Mouse (Mus musculus): ENCODE results near the gene Srgap1. TPM values are rescaled to one million over a fixed set of nuclear protein-coding genes. Genes with fewer than 3 reads are reported as not detected.

Gene Srgap1
- polyA plus RNA-seq, 1 experiment from 2014 or later, result 9.3 TPM

DNA sequence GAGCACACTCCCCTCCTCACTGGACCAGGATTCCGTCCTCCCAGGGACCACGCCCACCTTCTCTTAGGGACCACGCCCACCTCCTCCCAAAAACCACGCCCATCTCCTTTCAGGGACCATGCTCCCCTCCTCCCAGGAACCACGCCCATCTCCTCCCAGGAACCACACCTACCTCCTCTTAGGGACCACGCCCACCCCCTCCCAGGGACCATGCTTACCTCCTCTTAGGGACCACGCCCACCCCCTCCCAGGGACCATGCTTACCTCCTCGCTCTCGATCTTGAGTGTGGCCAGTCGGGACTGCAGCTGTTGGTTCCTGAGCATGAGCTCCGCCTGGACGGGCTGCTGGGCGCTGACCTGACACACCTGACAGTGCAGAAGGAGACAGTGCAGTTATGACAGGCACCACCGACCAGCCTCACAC, 193.7 kb downstream of the Srgap1 start:
- no peaks in the 10 kb centered on the region for H3K4me1 ChIP-seq (ENCODE audit: control insufficient read depth in 2 of 2, insufficient read depth in 2 of 2, low read length in 2 of 2)
- 0 out of 2 replicates have a peak, but pooled peaks have one; percentile 21 for ATAC-seq (ENCODE audit: insufficient number of reproducible peaks, insufficient read depth, low FRiP score, low read depth)
- no peak overlapping the region for H3K4me3 ChIP-seq (ENCODE audit: control insufficient read depth in 1 of 2, insufficient read depth in 1 of 2, low read depth in 1 of 2, low read length in 2 of 2)
- H3K36me3 ChIP-seq (ENCODE audit: control insufficient read depth, insufficient read depth, low read length), result peaks cover 10% of the 10 kb centered on the region; the same call in 1 of the 2 replicates
- H3K4me2 ChIP-seq (ENCODE audit: low read length), result no peak overlapping the region
- H3K27me3 ChIP-seq (ENCODE audit: control insufficient read depth, insufficient read depth, low read length), result no peaks in the 10 kb centered on the region
- no peak overlapping the region for H3K9ac ChIP-seq (ENCODE audit: low read length)
- 41% methylated on average over 14 of the region's 14 CpGs for WGBS
- H3K27ac ChIP-seq (replicated peaks in 1 of 2; ENCODE audit: control insufficient read depth in 1 of 2, insufficient read depth in 1 of 2, low read depth in 2 of 2, low read length in 2 of 2), result no peak overlapping the region
- peaks cover 3% of the 10 kb centered on the region; the same call in 1 of the 2 replicates for H3K9me3 ChIP-seq (ENCODE audit: control insufficient read depth, low read length)

DNA sequence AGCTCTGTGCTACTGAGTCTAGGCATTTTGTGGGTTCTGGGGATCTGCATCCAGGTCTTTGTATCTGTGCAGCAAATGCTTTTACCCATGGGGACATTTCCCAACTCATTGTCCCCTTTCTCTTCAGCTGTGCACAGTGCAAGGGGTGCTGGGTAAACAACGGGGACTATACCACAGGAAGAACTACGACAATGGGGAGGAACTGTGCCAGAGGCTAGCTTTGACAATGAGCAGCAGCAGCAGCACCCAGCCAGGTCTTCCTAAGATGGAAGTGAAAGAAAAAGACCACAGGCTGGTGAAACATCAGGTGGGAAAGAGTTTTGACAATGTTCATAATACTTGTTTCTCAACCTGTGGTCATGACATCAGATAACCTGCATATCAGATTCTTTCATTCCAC, 197.6 kb downstream of the Srgap1 start:
- no peaks in the 10 kb centered on the region for H3K4me1 ChIP-seq (ENCODE audit: control insufficient read depth in 2 of 2, insufficient read depth in 2 of 2, low read length in 2 of 2)
- H3K27me3 ChIP-seq (ENCODE audit: control insufficient read depth, insufficient read depth, low read length), result no peaks in the 10 kb centered on the region
- peaks cover 13% of the 10 kb centered on the region; the same call in 1 of the 2 replicates for H3K36me3 ChIP-seq (ENCODE audit: control insufficient read depth, insufficient read depth, low read length)
- 59% methylated on average over 2 of the region's 2 CpGs for WGBS
- no peak overlapping the region for H3K9ac ChIP-seq (ENCODE audit: low read length)
- no peak for ATAC-seq (ENCODE audit: insufficient number of reproducible peaks, insufficient read depth, low FRiP score, low read depth)
- no peak overlapping the region for H3K4me2 ChIP-seq (ENCODE audit: low read length)
- H3K9me3 ChIP-seq (ENCODE audit: control insufficient read depth, low read length), result no peaks in the 10 kb centered on the region
- H3K4me3 ChIP-seq (ENCODE audit: control insufficient read depth in 1 of 2, insufficient read depth in 1 of 2, low read depth in 1 of 2, low read length in 2 of 2), result no peak overlapping the region
- H3K27ac ChIP-seq (replicated peaks in 1 of 2; ENCODE audit: control insufficient read depth in 1 of 2, insufficient read depth in 1 of 2, low read depth in 2 of 2, low read length in 2 of 2), result no peak overlapping the region

DNA sequence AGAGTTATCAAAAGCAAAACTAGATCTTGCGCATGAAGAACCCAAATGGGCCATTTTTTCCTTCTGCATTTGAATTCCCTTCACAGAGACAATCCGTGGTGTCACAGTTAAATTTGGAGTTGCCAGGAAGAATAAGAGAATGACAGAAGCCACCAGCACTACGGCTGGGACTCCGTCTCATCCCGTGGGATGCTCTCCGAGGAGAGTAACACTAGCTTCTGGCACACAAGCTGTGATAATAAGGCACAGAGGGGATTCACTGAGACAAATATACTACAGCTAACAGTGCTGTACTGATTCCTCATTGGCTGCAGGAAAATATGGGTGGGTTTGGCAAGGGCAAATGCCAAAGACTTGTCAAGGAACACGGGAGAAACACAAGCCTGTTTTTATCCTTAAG, 201.4 kb downstream of the Srgap1 start:
- Histone ChIP-seq H3K27ac (replicated peaks in 1 of 2; ENCODE audit: control insufficient read depth in 1 of 2, insufficient read depth in 1 of 2, low read depth in 2 of 2, low read length in 2 of 2) (no peak overlapping the region), H3K27me3 (ENCODE audit: control insufficient read depth, insufficient read depth, low read length) (no peaks in the 10 kb centered on the region), H3K4me1 (ENCODE audit: control insufficient read depth in 2 of 2, insufficient read depth in 2 of 2, low read length in 2 of 2) (peaks cover 4 to 7% of the 10 kb centered on the region in 2 experiments; a peak in 3 of 4 replicates), H3K4me2 (ENCODE audit: low read length) (no peak overlapping the region), H3K9ac (ENCODE audit: low read length) (no peak overlapping the region), H3K36me3 (ENCODE audit: control insufficient read depth, insufficient read depth, low read length) (0 out of 2 replicates have a peak, but pooled peaks cover 12% of the 10 kb centered on the region), H3K4me3 (ENCODE audit: control insufficient read depth in 1 of 2, insufficient read depth in 1 of 2, low read depth in 1 of 2, low read length in 2 of 2) (no peak overlapping the region), H3K9me3 (ENCODE audit: control insufficient read depth, low read length) (no peaks in the 10 kb centered on the region)
- ATAC-seq (ENCODE audit: insufficient number of reproducible peaks, insufficient read depth, low FRiP score, low read depth), result no peak
- WGBS, result 83% methylated on average over 7 of the region's 7 CpGs

DNA sequence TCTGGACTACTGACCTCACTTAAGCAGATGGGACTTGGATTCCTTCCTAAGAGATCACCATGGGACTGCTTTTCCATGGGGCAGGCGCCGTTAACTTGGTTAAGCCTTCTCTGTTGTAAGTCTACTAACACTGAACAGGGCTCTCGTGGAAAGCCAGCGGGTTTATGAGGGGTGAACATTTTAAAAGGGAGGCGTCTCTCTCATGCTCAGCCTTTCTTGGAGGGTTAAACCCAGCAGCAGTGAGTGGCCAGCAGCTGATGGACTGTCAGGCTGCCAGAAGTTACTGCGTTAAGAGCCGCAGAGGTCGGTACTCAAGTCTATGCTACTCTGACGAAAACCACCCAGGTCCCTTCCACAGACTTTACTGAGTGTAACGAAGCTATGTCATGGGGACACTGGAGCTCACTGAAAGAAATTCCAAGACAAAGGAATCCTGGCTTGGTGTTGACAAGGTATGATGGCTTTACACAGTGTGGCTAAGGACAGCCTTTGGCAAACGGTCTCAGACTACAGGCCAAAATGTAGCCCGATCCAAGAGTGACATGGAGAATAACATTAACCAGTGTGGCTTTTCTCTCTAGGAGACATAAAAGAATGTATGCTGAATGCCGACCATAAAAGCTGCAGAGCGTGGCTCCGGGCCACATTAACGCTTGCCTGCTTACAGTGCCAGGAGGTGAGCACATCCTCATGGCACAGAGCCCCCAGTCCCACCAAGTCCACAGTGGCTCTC, 209.8 kb downstream of the Srgap1 start:
- peak overlapping the region; percentile 34 to 90 for H3K27ac ChIP-seq (replicated peaks in 1 of 2; ENCODE audit: control insufficient read depth in 1 of 2, insufficient read depth in 1 of 2, low read depth in 2 of 2, low read length in 2 of 2)
- H3K9me3 ChIP-seq (ENCODE audit: control insufficient read depth, low read length), result 0 out of 2 replicates have a peak, but pooled peaks cover 4% of the 10 kb centered on the region
- peaks cover 7 to 20% of the 10 kb centered on the region in 2 experiments for H3K4me1 ChIP-seq (ENCODE audit: control insufficient read depth in 2 of 2, insufficient read depth in 2 of 2, low read length in 2 of 2)
- H3K36me3 ChIP-seq (ENCODE audit: control insufficient read depth, insufficient read depth, low read length), result peaks cover 20% of the 10 kb centered on the region
- peak overlapping the region; percentile 59 for H3K9ac ChIP-seq (ENCODE audit: low read length)
- H3K4me2 ChIP-seq (ENCODE audit: low read length), result peak overlapping the region; percentile 67
- WGBS, result 26% methylated on average over 16 of the region's 16 CpGs
- peak overlapping the region in 1 of 2 experiments; percentile 34; a peak in 2 of 4 replicates for H3K4me3 ChIP-seq (ENCODE audit: control insufficient read depth in 1 of 2, insufficient read depth in 1 of 2, low read depth in 1 of 2, low read length in 2 of 2)
- ATAC-seq (ENCODE audit: insufficient number of reproducible peaks, insufficient read depth, low FRiP score, low read depth), result peak; percentile 66
- no peaks in the 10 kb centered on the region for H3K27me3 ChIP-seq (ENCODE audit: control insufficient read depth, insufficient read depth, low read length)

DNA sequence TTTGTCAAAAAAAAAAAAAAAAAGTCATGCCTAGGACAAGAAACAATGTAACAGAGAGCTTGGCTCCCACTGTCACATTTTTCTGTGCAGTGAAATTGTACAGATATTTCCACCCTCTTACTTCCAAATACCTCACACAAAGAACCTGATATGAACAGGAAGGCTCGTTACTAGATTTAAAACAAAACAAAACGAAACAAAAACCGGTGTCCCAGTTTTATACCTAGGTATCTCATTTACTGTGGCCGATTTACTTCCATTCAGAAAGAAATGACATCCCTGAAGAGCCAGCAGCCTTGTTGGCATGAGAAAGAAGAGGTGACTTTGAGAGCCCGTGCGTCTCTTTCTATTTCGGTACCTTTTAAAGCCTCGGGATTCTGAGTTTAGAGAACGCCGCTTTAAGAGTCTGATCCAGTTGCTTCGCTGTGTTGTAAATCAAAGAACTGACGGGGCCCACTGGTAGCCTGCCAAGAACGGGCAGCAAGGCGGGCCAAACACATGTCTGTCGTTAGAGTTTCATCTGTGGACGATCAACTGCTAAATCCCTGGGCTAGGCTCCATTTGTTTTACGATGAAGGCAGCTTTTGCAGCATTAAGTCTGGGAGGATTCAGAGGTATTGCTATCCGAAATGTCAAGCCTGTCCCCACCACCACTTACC, 210.5 kb downstream of the Srgap1 start:
- Histone ChIP-seq H3K4me2 (ENCODE audit: low read length) (peak overlapping the region; percentile 67), H3K27me3 (ENCODE audit: control insufficient read depth, insufficient read depth, low read length) (no peaks in the 10 kb centered on the region), H3K36me3 (ENCODE audit: control insufficient read depth, insufficient read depth, low read length) (peaks cover 23% of the 10 kb centered on the region), H3K4me3 (ENCODE audit: control insufficient read depth in 1 of 2, insufficient read depth in 1 of 2, low read depth in 1 of 2, low read length in 2 of 2) (peak overlapping the region; percentile 16 to 34), H3K9ac (ENCODE audit: low read length) (peak overlapping the region; percentile 59), H3K9me3 (ENCODE audit: control insufficient read depth, low read length) (0 out of 2 replicates have a peak, but pooled peaks cover 4% of the 10 kb centered on the region), H3K27ac (replicated peaks in 1 of 2; ENCODE audit: control insufficient read depth in 1 of 2, insufficient read depth in 1 of 2, low read depth in 2 of 2, low read length in 2 of 2) (peak overlapping the region; percentile 34 to 90), H3K4me1 (ENCODE audit: control insufficient read depth in 2 of 2, insufficient read depth in 2 of 2, low read length in 2 of 2) (peaks cover 7 to 20% of the 10 kb centered on the region in 2 experiments)
- WGBS, result 15% methylated on average over 18 of the region's 18 CpGs
- peak; percentile 68; the same call in 1 of the 2 replicates for ATAC-seq (ENCODE audit: insufficient number of reproducible peaks, insufficient read depth, low FRiP score, low read depth)

DNA sequence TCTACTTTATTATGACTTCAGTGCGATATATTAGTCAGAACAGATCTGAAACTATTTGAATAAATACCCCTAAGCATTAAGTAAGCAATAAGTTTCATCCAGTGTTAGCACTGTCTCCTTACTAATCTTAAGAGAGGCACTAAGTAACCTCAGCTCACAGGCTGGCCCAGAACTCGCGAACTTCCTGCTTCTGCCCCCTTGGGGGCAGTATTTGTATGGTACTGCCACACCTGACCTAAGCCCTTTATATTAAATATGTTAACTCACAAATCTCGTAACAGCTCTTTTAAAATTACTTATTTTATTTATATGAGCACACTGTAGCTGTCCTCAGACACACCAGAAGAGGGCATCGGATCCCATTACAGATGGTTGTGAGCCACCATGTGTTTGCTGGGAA, 213.7 kb downstream of the Srgap1 start:
- Histone ChIP-seq H3K9me3 (ENCODE audit: control insufficient read depth, low read length) (no peaks in the 10 kb centered on the region), H3K27me3 (ENCODE audit: control insufficient read depth, insufficient read depth, low read length) (no peaks in the 10 kb centered on the region), H3K36me3 (ENCODE audit: control insufficient read depth, insufficient read depth, low read length) (peaks cover 14% of the 10 kb centered on the region; the same call in 1 of the 2 replicates), H3K4me3 (ENCODE audit: control insufficient read depth in 1 of 2, insufficient read depth in 1 of 2, low read depth in 1 of 2, low read length in 2 of 2) (no peak overlapping the region), H3K4me2 (ENCODE audit: low read length) (no peak overlapping the region), H3K27ac (replicated peaks in 1 of 2; ENCODE audit: control insufficient read depth in 1 of 2, insufficient read depth in 1 of 2, low read depth in 2 of 2, low read length in 2 of 2) (no peak overlapping the region), H3K9ac (ENCODE audit: low read length) (no peak overlapping the region), H3K4me1 (ENCODE audit: control insufficient read depth in 2 of 2, insufficient read depth in 2 of 2, low read length in 2 of 2) (peaks cover 16 to 36% of the 10 kb centered on the region in 2 experiments)
- ATAC-seq (ENCODE audit: insufficient number of reproducible peaks, insufficient read depth, low FRiP score, low read depth), result no peak
- WGBS, result 84% methylated on average over 5 of the region's 5 CpGs

DNA sequence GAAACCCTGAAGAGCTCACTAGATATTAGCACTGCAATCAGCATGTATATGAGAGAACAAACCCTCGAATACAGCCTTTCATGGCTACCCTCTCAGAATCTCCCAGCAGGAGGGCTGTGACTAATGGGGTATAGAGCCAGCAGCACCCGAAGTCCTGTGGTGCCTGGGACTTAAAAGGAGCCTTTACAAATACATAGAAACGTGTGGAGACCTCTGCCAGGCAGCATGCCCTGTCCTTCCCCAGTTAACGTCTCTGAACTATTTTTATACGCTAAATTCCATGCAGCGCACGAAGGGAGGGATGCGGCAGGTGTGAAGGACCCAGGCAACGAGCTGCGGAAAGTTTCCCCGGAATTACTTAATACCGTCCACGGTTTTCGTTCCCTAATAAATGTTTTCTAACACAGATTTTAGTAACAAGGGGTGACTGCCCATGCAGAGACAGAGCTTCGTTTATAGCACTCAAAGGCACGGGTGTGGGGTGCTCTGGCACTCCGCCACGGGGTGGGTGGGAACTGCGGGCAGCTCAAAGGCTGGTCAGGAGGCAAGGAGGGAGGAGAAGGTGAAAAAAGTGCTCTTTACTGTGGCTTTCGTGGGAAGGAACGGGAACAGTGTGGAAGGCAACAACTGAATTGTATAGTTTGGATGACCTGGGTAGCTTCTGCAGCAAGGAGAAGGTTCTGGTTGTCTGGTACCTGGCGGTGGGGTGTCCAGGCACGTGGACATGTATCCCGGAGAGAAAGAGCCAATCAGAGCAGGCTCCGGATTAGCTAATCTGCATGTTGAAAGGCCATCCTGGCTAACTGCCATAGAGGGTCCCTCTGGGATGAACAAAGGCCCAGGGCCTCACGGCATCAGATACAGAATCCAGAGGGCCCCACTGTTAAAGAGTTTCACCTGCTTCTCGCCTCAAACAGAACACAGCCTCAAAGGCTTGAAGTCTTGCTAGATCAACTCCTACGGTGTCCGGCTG, 216.5 kb downstream of the Srgap1 start:
- H3K4me3 ChIP-seq (ENCODE audit: control insufficient read depth in 1 of 2, insufficient read depth in 1 of 2, low read depth in 1 of 2, low read length in 2 of 2), result no peak overlapping the region
- WGBS, result 46% methylated on average over 29 of the region's 29 CpGs
- peak overlapping the region; percentile 34 for H3K4me2 ChIP-seq (ENCODE audit: low read length)
- H3K27ac ChIP-seq (replicated peaks in 1 of 2; ENCODE audit: control insufficient read depth in 1 of 2, insufficient read depth in 1 of 2, low read depth in 2 of 2, low read length in 2 of 2), result no peak overlapping the region; a peak in 1 of 4 replicates
- ATAC-seq (ENCODE audit: insufficient number of reproducible peaks, insufficient read depth, low FRiP score, low read depth), result no peak
- no peak overlapping the region for H3K9ac ChIP-seq (ENCODE audit: low read length)
- H3K9me3 ChIP-seq (ENCODE audit: control insufficient read depth, low read length), result no peaks in the 10 kb centered on the region
- H3K36me3 ChIP-seq (ENCODE audit: control insufficient read depth, insufficient read depth, low read length), result peaks cover 14% of the 10 kb centered on the region; the same call in 1 of the 2 replicates
- H3K27me3 ChIP-seq (ENCODE audit: control insufficient read depth, insufficient read depth, low read length), result no peaks in the 10 kb centered on the region
- peaks cover 9 to 15% of the 10 kb centered on the region in 2 experiments for H3K4me1 ChIP-seq (ENCODE audit: control insufficient read depth in 2 of 2, insufficient read depth in 2 of 2, low read length in 2 of 2)

Data from heart, embryonic 14.5 days (tissue).